ENCODE assay signal across 8 mouse cellular contexts in genomic region chr9:52168686-52169270, GRCm38 (mm10). TPM values are rescaled to one million over a fixed set of nuclear protein-coding genes. Genes with fewer than 3 reads are reported as not detected.
DNase-seq lines count a peak whose midpoint lies in the region; ATAC-seq and TF ChIP-seq lines count a peak whose summit lies in the region.

No protein-coding gene starts in this region.

- peaks cover 34% of the 10 kb centered on the region for H3K27me3 ChIP-seq in embryonic facial prominence, embryonic 10.5 days (replicated peaks; ENCODE audit: low read depth, poor library complexity, severe bottlenecking)
- no peaks in the 10 kb centered on the region for H3K27me3 ChIP-seq in heart, adult 2 months (ENCODE audit: control insufficient read depth, insufficient read depth, low read length)
- no peaks in the 10 kb centered on the region for H3K27me3 ChIP-seq in midbrain, postnatal 0 days (ENCODE audit: insufficient read depth, low read length)
- no peaks in the 10 kb centered on the region; the same call in 1 of the 2 replicates for H3K27me3 ChIP-seq in stomach, embryonic 16.5 days (ENCODE audit: control insufficient read depth, insufficient read depth, low read length)

- H3K9me3 ChIP-seq in embryonic facial prominence, embryonic 10.5 days: no peaks in the 10 kb centered on the region
- no peaks in the 10 kb centered on the region for H3K9me3 ChIP-seq in midbrain, postnatal 0 days (ENCODE audit: low read length)
- H3K9me3 ChIP-seq in stomach, embryonic 16.5 days (replicated peaks; ENCODE audit: control insufficient read depth, low read length): no peaks in the 10 kb centered on the region

- ATAC-seq in midbrain, postnatal 0 days (ENCODE audit: low FRiP score): peak; percentile 93
- ATAC-seq in stomach, embryonic 16.5 days (ENCODE audit: insufficient read depth, low FRiP score): peak; percentile 81; the same call in 1 of the 2 replicates

- intact Hi-C loops in heart, adult 2 months (cut with DNase I): loop anchor here (2.0 to 5.0 kb wide), 4 partner anchors 14 to 121 kb away; partner anchors contain the start of gene Rdx

- WGBS in embryonic facial prominence, embryonic 10.5 days: 1% methylated on average over 34 of the region's 34 CpGs
- 4% methylated on average over 34 of the region's 34 CpGs for WGBS in heart, adult 2 months
- WGBS in midbrain, postnatal 0 days: under 1% methylated on average over 29 of the region's 34 CpGs
- WGBS in stomach, embryonic 16.5 days: 2% methylated on average over 19 of the region's 34 CpGs

- peak; percentile 78 for TF ChIP-seq POLR2A in heart, adult 2 months (IDR thresholded peaks at IDR 0.05; ENCODE audit: insufficient read depth, low read depth, low read length)

- peaks cover 1% of the 10 kb centered on the region; the same call in 1 of the 2 replicates for H3K79me2 ChIP-seq in heart, adult 2 months (replicated peaks; ENCODE audit: control insufficient read depth, insufficient read depth, low read length)

- peak overlapping the region; percentile 97 for H3K27ac ChIP-seq in embryonic facial prominence, embryonic 10.5 days (replicated peaks)
- H3K27ac ChIP-seq in heart, adult 2 months: peak overlapping the region; percentile 94
- H3K27ac ChIP-seq in midbrain, postnatal 0 days (ENCODE audit: low read depth, low read length): peak overlapping the region; percentile 99
- H3K27ac ChIP-seq in stomach, embryonic 16.5 days (ENCODE audit: low read length): peak overlapping the region; percentile 90

- H3K4me2 ChIP-seq in midbrain, postnatal 0 days (ENCODE audit: low read depth, low read length, poor library complexity, severe bottlenecking): peak overlapping the region; percentile 67
- H3K4me2 ChIP-seq in stomach, embryonic 16.5 days (ENCODE audit: low read depth, low read length): peak overlapping the region; percentile 65

- DNase-seq in urinary bladder, adult 18-20 months (ENCODE audit: low spot score in 2 of 2): peak; percentile 67 to 70
- DNase-seq in urinary bladder, postnatal 25 days (ENCODE audit: low spot score): no peak
- peak; percentile 89 for DNase-seq in embryonic facial prominence, embryonic 10.5 days (ENCODE audit: low spot score)
- DNase-seq in heart, adult 2 months: peak; percentile 82 to 87
- DNase-seq in kidney, adult 8-10 months: peak; percentile 83 to 85
- DNase-seq in liver: peak; percentile 71
- DNase-seq in midbrain, postnatal 0 days (ENCODE audit: low spot score): peak; percentile 91

- H3K9ac ChIP-seq in heart, adult 2 months (ENCODE audit: low read depth, low read length): peak overlapping the region; percentile 100
- H3K9ac ChIP-seq in midbrain, postnatal 0 days (replicated peaks; ENCODE audit: low read length, poor library complexity, severe bottlenecking): peak overlapping the region; percentile 99
- peak overlapping the region; percentile 95 for H3K9ac ChIP-seq in stomach, embryonic 16.5 days (ENCODE audit: low read length)

- peak; percentile 54 for TF ChIP-seq CTCF in heart, adult 2 months (IDR thresholded peaks at IDR 0.05)
- peak; percentile 68 for TF ChIP-seq CTCF in midbrain, postnatal 0 days (IDR thresholded peaks at IDR 0.05)

- H3K4me1 ChIP-seq in embryonic facial prominence, embryonic 10.5 days: peaks cover 19% of the 10 kb centered on the region
- peaks cover 5% of the 10 kb centered on the region for H3K4me1 ChIP-seq in heart, adult 2 months (ENCODE audit: control insufficient read depth, insufficient read depth, low read length)
- H3K4me1 ChIP-seq in midbrain, postnatal 0 days (ENCODE audit: insufficient read depth, low read length): 0 out of 2 replicates have a peak, but pooled peaks cover 3% of the 10 kb centered on the region
- peaks cover 4% of the 10 kb centered on the region for H3K4me1 ChIP-seq in stomach, embryonic 16.5 days (ENCODE audit: control insufficient read depth, insufficient read depth, low read length)

- peak overlapping the region; percentile 90 for H3K4me3 ChIP-seq in embryonic facial prominence, embryonic 10.5 days
- H3K4me3 ChIP-seq in heart, adult 2 months: peak overlapping the region; percentile 74
- H3K4me3 ChIP-seq in midbrain, postnatal 0 days (ENCODE audit: low read depth, low read length): peak overlapping the region; percentile 95
- peak overlapping the region; percentile 78 for H3K4me3 ChIP-seq in stomach, embryonic 16.5 days (replicated peaks; ENCODE audit: low read length)

- no peaks in the 10 kb centered on the region for H3K36me3 ChIP-seq in embryonic facial prominence, embryonic 10.5 days (replicated peaks)
- no peaks in the 10 kb centered on the region; the same call in 1 of the 2 replicates for H3K36me3 ChIP-seq in heart, adult 2 months (ENCODE audit: control insufficient read depth, insufficient read depth, low read length)
- H3K36me3 ChIP-seq in midbrain, postnatal 0 days (ENCODE audit: insufficient read depth, low read length): no peaks in the 10 kb centered on the region
- H3K36me3 ChIP-seq in stomach, embryonic 16.5 days (ENCODE audit: control insufficient read depth, insufficient read depth, low read length): no peaks in the 10 kb centered on the region

- TF ChIP-seq EP300 in heart, adult 2 months (IDR thresholded peaks at IDR 0.05; ENCODE audit: insufficient read depth, low read depth, low read length): 0 out of 2 replicates have a peak, but pooled peaks have one; percentile 30

RNA-seq across cellular contexts. Expression of gene Zc3h12c, which starts 0.4 kb away (rescaled TPM):
- 3.8 and 4.4 TPM in 2 replicates for polyA plus RNA-seq in embryonic facial prominence, embryonic 10.5 days (2016; fragmentation: Nextera tagmentation; extraction: Ambion mirVana)
- total RNA-seq in heart, adult 2 months (2021): 10 to 100 TPM in 1 of 2 experiments, 1 to 10 TPM in 1; 8.2 to 10.1 TPM
- polyA plus RNA-seq in heart, adult 2 months (2012; rRNA removed): 2.0 and 3.2 TPM in 2 replicates
- 13.4 and 15.1 TPM in 2 replicates for total RNA-seq in midbrain, postnatal 0 days (2014; rRNA removed)
- 2.6 and 3.4 TPM in 2 replicates for polyA plus RNA-seq in midbrain, postnatal 0 days (2015; fragmentation: Nextera tagmentation; extraction: Ambion mirVana)
- 1.5 and 2.2 TPM in 2 replicates for polyA plus RNA-seq in stomach, embryonic 16.5 days (2015; fragmentation: Nextera tagmentation; extraction: Ambion mirVana)
